Mouse (Mus musculus) C3H10T1/2 (cell line): ENCODE measurements around the gene 4930544G11Rik. TPM values are rescaled to one million over a fixed set of nuclear protein-coding genes. Genes with fewer than 3 reads are reported as not detected.

Source experiments
- polyA plus RNA-seq, 2 experiments: library from polyadenylated mRNA; unstranded; fragments of >200 nt; fragmentation: generic; extraction: Trizol; gene quantifications; one replicate each; pipeline ENCODE4 v1.2.1; 2012; ENCODE audit warnings: missing spikeins in 2 of 2

Gene 4930544G11Rik
- not detected for polyA plus RNA-seq

GRCm38 (mm10) chr6:65952309-65952708, at the start of gene 4930544G11Rik:
4930544G11Rik (plus strand) TSS chr6:65952609.

Other genes with a start within 250 kb of the 4930544G11Rik start
- 10 to 100 TPM in 1 of 2 experiments, 1 to 10 TPM in 1; 2.3 to 14.1 TPM for gene Prdm5, start 173.6 kb upstream of the 4930544G11Rik start, polyA plus RNA-seq